Mouse (Mus musculus) midbrain, embryonic 12.5 days (tissue): ENCODE measurements around the gene Wdr86. TPM values are rescaled to one million over a fixed set of nuclear protein-coding genes. Genes with fewer than 3 reads are reported as not detected.

Experiments
- ATAC-seq: fragments of 200-750 bp; cut with Nextera tagmentation; 2 replicates; pipeline ENCODE4 v1.8.0; 2017; ENCODE audit warnings: low read depth, moderate TSS enrichment, moderate library complexity; ENCODE audit not compliant: low FRiP score
- H3K27ac ChIP-seq: fragments of 300-500 bp; sonication (generic); replicated peaks from 2 replicates; pipeline ENCODE4 v1.5.1; 2016; ENCODE audit warnings: mild to moderate bottlenecking
- H3K27me3 ChIP-seq: fragments of 300-500 bp; sonication (generic); 2 replicates; pipeline ENCODE4 v1.6.1; 2016; ENCODE audit warnings: mild to moderate bottlenecking
- H3K36me3 ChIP-seq: fragments of 300-500 bp; sonication (generic); 2 replicates; pipeline ENCODE4 v1.6.1; 2016
- H3K4me1 ChIP-seq: fragments of 300-500 bp; sonication (generic); 2 replicates; pipeline ENCODE4 v1.6.1; 2016
- H3K4me2 ChIP-seq: fragments of 300-500 bp; sonication (generic); replicated peaks from 2 replicates; pipeline ENCODE4 v1.6.1; 2016; ENCODE audit warnings: mild to moderate bottlenecking, moderate library complexity
- H3K4me3 ChIP-seq: fragments of 300-500 bp; sonication (generic); 2 replicates; pipeline ENCODE4 v1.5.1; 2016; ENCODE audit warnings: mild to moderate bottlenecking
- H3K9ac ChIP-seq: fragments of 300-500 bp; sonication (generic); replicated peaks from 2 replicates; pipeline ENCODE4 v1.6.1; 2016; ENCODE audit warnings: mild to moderate bottlenecking, moderate library complexity
- H3K9me3 ChIP-seq: fragments of 300-500 bp; sonication (generic); 2 replicates; pipeline ENCODE4 v1.6.1; 2016; ENCODE audit warnings: mild to moderate bottlenecking
- WGBS: fragments of 180-500 bp; shearing (Covaris S2); methylation state at CpG from one replicate; pipeline ENCODE4 v1.1.7; 2016; 5-methylcytosine and 5-hydroxymethylcytosine counted together
- polyA plus RNA-seq: library from polyadenylated mRNA; unstranded; fragments of >200 nt; fragmentation: Nextera tagmentation; extraction: Ambion mirVana; gene quantifications from 2 replicates; pipeline ENCODE4 v1.2.1, GENCODE M21; 2016

Gene Wdr86
- polyA plus RNA-seq, 1 experiment from 2014 or later: 11.7 TPM

- H3K4me1 ChIP-seq: peaks cover 26% of the 10 kb centered on the region
- no peak; the same call in 1 of the 2 replicates for ATAC-seq
Measured at GRCm38 (mm10) chr5:24729797-24730487, 585 bp downstream of the Wdr86 start.

GRCm38 (mm10) chr5:24726901-24727836 is 3.4 kb downstream of the Wdr86 start:
- Histone ChIP-seq H3K4me1 (peaks cover 21% of the 10 kb centered on the region), H3K4me2 (no peak overlapping the region), H3K36me3 (no peaks in the 10 kb centered on the region), H3K27ac (no peak overlapping the region), H3K4me3 (no peak overlapping the region), H3K27me3 (peaks cover 42% of the 10 kb centered on the region), H3K9ac (no peak overlapping the region), H3K9me3 (no peaks in the 10 kb centered on the region)
- WGBS: 71% methylated on average over 12 of the region's 12 CpGs
- ATAC-seq: no peak

More at GRCm38 (mm10) chr5:24729797-24730487, 585 bp downstream of the Wdr86 start:
- Histone ChIP-seq H3K9me3 (no peaks in the 10 kb centered on the region), H3K27ac (no peak overlapping the region), H3K4me2 (peak overlapping the region; percentile 55), H3K36me3 (no peaks in the 10 kb centered on the region), H3K9ac (peak overlapping the region; percentile 39; the same call in 1 of the 2 replicates), H3K27me3 (peaks cover 45% of the 10 kb centered on the region), H3K4me3 (peak overlapping the region; percentile 43)
- WGBS: 1% methylated on average over 46 of the region's 49 CpGs

GRCm38 (mm10) chr5:24725897-24726296 is 4.6 kb downstream of the Wdr86 start:
- no peak overlapping the region for H3K27ac ChIP-seq
- H3K4me3 ChIP-seq: no peak overlapping the region
- H3K9me3 ChIP-seq: no peaks in the 10 kb centered on the region
- no peak for ATAC-seq
- H3K9ac ChIP-seq: no peak overlapping the region
- H3K4me2 ChIP-seq: no peak overlapping the region
- 72% methylated on average over 6 of the region's 6 CpGs for WGBS
- peaks cover 19% of the 10 kb centered on the region for H3K4me1 ChIP-seq
- no peaks in the 10 kb centered on the region for H3K36me3 ChIP-seq
- H3K27me3 ChIP-seq: peaks cover 30% of the 10 kb centered on the region

GRCm38 (mm10) chr5:24724805-24725204 is 5.7 kb downstream of the Wdr86 start:
- WGBS: 52% methylated on average over 5 of the region's 5 CpGs
- no peaks in the 10 kb centered on the region for H3K36me3 ChIP-seq
- H3K27ac ChIP-seq: no peak overlapping the region
- no peaks in the 10 kb centered on the region for H3K9me3 ChIP-seq
- H3K4me3 ChIP-seq: no peak overlapping the region
- peaks cover 19% of the 10 kb centered on the region for H3K27me3 ChIP-seq
- H3K9ac ChIP-seq: no peak overlapping the region
- H3K4me2 ChIP-seq: no peak overlapping the region
- no peak for ATAC-seq
- H3K4me1 ChIP-seq: peaks cover 8% of the 10 kb centered on the region

- H3K9ac ChIP-seq: no peak overlapping the region
Measured at GRCm38 (mm10) chr5:24724270-24724634, 6.3 kb downstream of the Wdr86 start.

GRCm38 (mm10) chr5:24723527-24724269 is 6.8 kb downstream of the Wdr86 start:
- Histone ChIP-seq H3K9ac (no peak overlapping the region), H3K27me3 (peaks cover 10% of the 10 kb centered on the region), H3K4me2 (no peak overlapping the region), H3K36me3 (no peaks in the 10 kb centered on the region), H3K4me3 (no peak overlapping the region), H3K27ac (no peak overlapping the region), H3K9me3 (no peaks in the 10 kb centered on the region), H3K4me1 (peaks cover 7% of the 10 kb centered on the region; the same call in 1 of the 2 replicates)
- ATAC-seq: no peak
- 57% methylated on average over 11 of the region's 11 CpGs for WGBS

More at GRCm38 (mm10) chr5:24724270-24724634, 6.3 kb downstream of the Wdr86 start:
- Histone ChIP-seq H3K4me3 (no peak overlapping the region), H3K4me1 (peaks cover 7% of the 10 kb centered on the region; the same call in 1 of the 2 replicates), H3K27me3 (peaks cover 13% of the 10 kb centered on the region), H3K9me3 (no peaks in the 10 kb centered on the region), H3K27ac (no peak overlapping the region), H3K36me3 (no peaks in the 10 kb centered on the region), H3K4me2 (no peak overlapping the region)
- 83% methylated on average over 5 of the region's 5 CpGs for WGBS
- ATAC-seq: no peak

- H3K36me3 ChIP-seq: no peaks in the 10 kb centered on the region
- no peaks in the 10 kb centered on the region for H3K27me3 ChIP-seq
- peaks cover 4% of the 10 kb centered on the region; the same call in 1 of the 2 replicates for H3K4me1 ChIP-seq
- H3K27ac ChIP-seq: no peak overlapping the region
- WGBS: 87% methylated on average over 3 of the region's 3 CpGs
- no peak for ATAC-seq
- H3K9me3 ChIP-seq: no peaks in the 10 kb centered on the region
- H3K4me3 ChIP-seq: no peak overlapping the region
- H3K9ac ChIP-seq: no peak overlapping the region
- no peak overlapping the region for H3K4me2 ChIP-seq
Measured at GRCm38 (mm10) chr5:24719852-24720251, 10.7 kb downstream of the Wdr86 start.

GRCm38 (mm10) chr5:24718076-24718475 is 12.5 kb downstream of the Wdr86 start:
- H3K27me3 ChIP-seq: no peaks in the 10 kb centered on the region
- 88% methylated on average over 6 of the region's 6 CpGs for WGBS
- no peak overlapping the region for H3K4me3 ChIP-seq

GRCm38 (mm10) chr5:24713987-24714386 is 16.5 kb downstream of the Wdr86 start:
- Histone ChIP-seq H3K4me3 (no peak overlapping the region), H3K27ac (no peak overlapping the region), H3K9ac (no peak overlapping the region), H3K4me1 (no peaks in the 10 kb centered on the region), H3K9me3 (peaks cover 3% of the 10 kb centered on the region; the same call in 1 of the 2 replicates), H3K27me3 (no peaks in the 10 kb centered on the region), H3K4me2 (no peak overlapping the region), H3K36me3 (peaks cover 27% of the 10 kb centered on the region)
- 88% methylated on average over 6 of the region's 6 CpGs for WGBS
- no peak for ATAC-seq

More at GRCm38 (mm10) chr5:24718076-24718475, 12.5 kb downstream of the Wdr86 start:
- Histone ChIP-seq H3K27ac (no peak overlapping the region), H3K9ac (no peak overlapping the region), H3K4me2 (no peak overlapping the region), H3K4me1 (no peaks in the 10 kb centered on the region), H3K36me3 (no peaks in the 10 kb centered on the region), H3K9me3 (no peaks in the 10 kb centered on the region)
- no peak for ATAC-seq

GRCm38 (mm10) chr5:24713199-24713598 is 17.3 kb downstream of the Wdr86 start:
- Histone ChIP-seq H3K9ac (no peak overlapping the region), H3K4me1 (no peaks in the 10 kb centered on the region), H3K4me3 (no peak overlapping the region), H3K27me3 (no peaks in the 10 kb centered on the region), H3K9me3 (peaks cover 3% of the 10 kb centered on the region; the same call in 1 of the 2 replicates), H3K27ac (no peak overlapping the region), H3K36me3 (peaks cover 35% of the 10 kb centered on the region), H3K4me2 (no peak overlapping the region)
- no peak for ATAC-seq
- 89% methylated on average over 2 of the region's 2 CpGs for WGBS

- Histone ChIP-seq H3K4me2 (no peak overlapping the region), H3K27ac (no peak overlapping the region), H3K4me3 (no peak overlapping the region), H3K9ac (no peak overlapping the region), H3K27me3 (no peaks in the 10 kb centered on the region), H3K36me3 (peaks cover 51% of the 10 kb centered on the region), H3K4me1 (no peaks in the 10 kb centered on the region), H3K9me3 (peaks cover 3% of the 10 kb centered on the region; the same call in 1 of the 2 replicates)
- 92% methylated on average over 6 of the region's 6 CpGs for WGBS
- no peak for ATAC-seq
Measured at GRCm38 (mm10) chr5:24711615-24712014, 18.9 kb downstream of the Wdr86 start.
